In genomic region chr15:97643986-97644385, GRCm38 (mm10) we compare ENCODE assay signal across 28 mouse cellular contexts.
"Had no signal": no experiment of that assay in that cellular context is flagged by ENCODE, and none has a peak within 500 bp of the region (broad histone marks: within the 10 kb centered on the region; RNA-seq: fewer than 3 reads in every experiment).

No protein-coding gene starts in this region.

- H3K4me1 ChIP-seq: limb, embryonic 10.5 days; limb, embryonic 12.5 days; limb, embryonic 13.5 days; limb, embryonic 15.5 days; liver, embryonic 12.5 days; liver, embryonic 13.5 days; liver, embryonic 15.5 days; lung, embryonic 15.5 days; megakaryocyte, embryonic 14.5 days; neural tube, embryonic 12.5 days had no signal

- H3K36me3 ChIP-seq: limb, embryonic 10.5 days; limb, embryonic 12.5 days; limb, embryonic 13.5 days; limb, embryonic 15.5 days; liver, embryonic 12.5 days; liver, embryonic 13.5 days; liver, embryonic 15.5 days; lung, embryonic 15.5 days; midbrain, embryonic 10.5 days; midbrain, embryonic 12.5 days; midbrain, embryonic 13.5 days; midbrain, embryonic 15.5 days; neural tube, embryonic 12.5 days had no signal

- DNase-seq: left cerebral cortex, postnatal 4 days; liver; liver, embryonic 13.5 days; liver, postnatal 0 days; lung, adult 18-20 months; lung, adult 2 months; lung, embryonic 14.5 days; lung, postnatal 10 days; lung, postnatal 14 days; lung, postnatal 36 days; lung, postnatal 4 days; midbrain, embryonic 14.5 days had no signal

- H3K27ac ChIP-seq: limb, embryonic 10.5 days; limb, embryonic 12.5 days; limb, embryonic 13.5 days; limb, embryonic 15.5 days; liver, embryonic 12.5 days; liver, embryonic 13.5 days; liver, embryonic 14.5 days; liver, embryonic 15.5 days; lung, embryonic 15.5 days; macrophage; midbrain, embryonic 10.5 days; midbrain, embryonic 12.5 days; midbrain, embryonic 13.5 days; midbrain, embryonic 15.5 days; neural tube, embryonic 12.5 days had no signal

- H3K4me3 ChIP-seq: limb, embryonic 10.5 days; limb, embryonic 12.5 days; limb, embryonic 13.5 days; limb, embryonic 15.5 days; liver, embryonic 12.5 days; liver, embryonic 13.5 days; liver, embryonic 15.5 days; lung, embryonic 15.5 days; megakaryocyte, embryonic 14.5 days; midbrain, embryonic 10.5 days; midbrain, embryonic 12.5 days; midbrain, embryonic 13.5 days; midbrain, embryonic 15.5 days; myocyte; neural tube, embryonic 12.5 days had no signal

- H3K27me3 ChIP-seq: limb, embryonic 12.5 days; limb, embryonic 13.5 days; limb, embryonic 15.5 days; liver, embryonic 12.5 days; liver, embryonic 13.5 days; liver, embryonic 15.5 days; lung, embryonic 15.5 days; midbrain, embryonic 12.5 days; midbrain, embryonic 13.5 days; midbrain, embryonic 15.5 days; neural tube, embryonic 12.5 days had no signal
